Mouse (Mus musculus): ENCODE results near the gene Gm14139. TPM values are rescaled to one million over a fixed set of nuclear protein-coding genes. Genes with fewer than 3 reads are reported as not detected.
"Not testable (repeated sequence)": the region's sequence is repeated elsewhere in the genome, so short reads cannot be mapped to it uniquely, and the experiment has no call there.

Gm14139 gene
- polyA plus RNA-seq (2015; fragmentation: Nextera tagmentation; extraction: Ambion mirVana): 0.12 TPM in 1 of 2 replicates, not detected in the other

DNA sequence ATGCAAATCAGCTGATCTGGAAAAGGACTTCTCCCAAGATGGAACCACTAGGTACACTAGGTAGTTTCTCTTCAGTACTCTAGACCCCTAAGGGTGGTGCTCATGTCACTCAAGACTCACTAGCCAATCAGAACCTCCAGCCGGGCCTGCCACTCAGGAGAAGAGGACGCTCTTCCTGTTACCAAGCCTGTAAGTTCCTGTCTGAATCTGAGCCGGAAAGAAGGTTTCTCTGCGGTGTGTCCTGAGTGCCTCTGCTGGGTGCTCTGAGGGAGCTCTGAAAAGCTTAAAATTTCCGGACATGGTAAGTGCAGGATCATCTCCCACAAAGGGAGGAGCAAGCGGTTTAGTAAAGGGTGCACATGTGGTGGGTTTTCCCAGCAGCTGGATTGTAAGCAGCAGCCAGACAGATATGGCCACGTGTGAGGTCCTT, at the start of gene Gm14139:
Gm14139 (plus strand) TSS at position 186 of the 430 bp plus-strand sequence.
- not testable (repeated sequence) for H3K4me1 ChIP-seq (ENCODE audit: control insufficient read depth, insufficient read depth, low read length); H3K27me3 ChIP-seq (ENCODE audit: control insufficient read depth, insufficient read depth, low read length); H3K4me2 ChIP-seq (ENCODE audit: low read depth, low read length); H3K4me3 ChIP-seq (ENCODE audit: low read length); H3K9me3 ChIP-seq (replicated peaks; ENCODE audit: control insufficient read depth, low read length); H3K27ac ChIP-seq (ENCODE audit: low read length); H3K36me3 ChIP-seq (ENCODE audit: control insufficient read depth, insufficient read depth); H3K9ac ChIP-seq (ENCODE audit: low read length); ATAC-seq (replicated peaks; ENCODE audit: extremely low read depth, insufficient read depth, low FRiP score)
- 60% methylated on average over 7 of the region's 7 CpGs for WGBS

DNA sequence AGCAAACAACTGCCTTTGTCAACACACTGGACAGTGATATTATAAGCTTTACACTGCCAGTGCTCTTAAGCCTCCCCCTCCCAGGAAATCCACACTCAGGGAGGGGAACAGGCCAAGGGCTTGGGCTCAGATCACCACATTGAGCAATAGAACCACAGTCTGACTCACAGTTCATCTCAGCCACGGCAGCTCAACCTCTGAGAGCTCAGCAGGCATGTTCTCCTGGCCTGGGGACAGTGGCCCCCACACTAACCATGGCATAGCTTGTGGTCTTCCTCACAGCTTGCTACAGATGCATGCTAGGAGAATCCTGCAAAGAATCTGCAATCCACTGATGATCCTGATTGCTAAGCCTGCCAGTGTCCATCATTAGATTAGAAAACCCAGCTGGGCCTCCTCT, 49.6 kb upstream of the Gm14139 start:
- ATAC-seq (replicated peaks; ENCODE audit: extremely low read depth, insufficient read depth, low FRiP score); H3K4me2 ChIP-seq (ENCODE audit: low read depth, low read length); H3K9ac ChIP-seq (ENCODE audit: low read length); H3K27ac ChIP-seq (ENCODE audit: low read length); H3K4me1 ChIP-seq (ENCODE audit: control insufficient read depth, insufficient read depth, low read length); H3K27me3 ChIP-seq (ENCODE audit: control insufficient read depth, insufficient read depth, low read length); H3K4me3 ChIP-seq (ENCODE audit: low read length); H3K9me3 ChIP-seq (replicated peaks; ENCODE audit: control insufficient read depth, low read length); H3K36me3 ChIP-seq (ENCODE audit: control insufficient read depth, insufficient read depth): not testable (repeated sequence)
- 73% methylated on average over 1 of the region's 1 CpGs for WGBS

DNA sequence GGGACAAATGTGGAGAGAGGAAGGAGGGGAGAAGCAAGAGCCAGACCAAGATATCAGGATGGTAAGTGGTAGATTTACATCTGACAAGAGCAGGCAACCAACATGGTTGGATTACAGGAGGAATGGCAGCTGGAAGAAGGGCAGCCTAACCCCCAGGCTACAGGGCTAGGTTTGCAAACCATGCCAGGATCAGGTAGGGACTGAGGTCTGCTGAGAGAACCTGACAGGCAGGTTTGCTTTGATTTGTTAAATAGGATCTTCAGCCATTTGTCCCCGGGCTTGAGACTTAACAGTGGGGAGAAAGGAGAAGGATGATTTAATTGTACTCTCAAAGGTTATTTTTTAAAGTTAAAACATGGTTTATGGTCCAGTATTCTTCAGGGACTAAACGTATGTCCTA, 48.8 kb upstream of the Gm14139 start:
- no peak overlapping the region for H3K4me2 ChIP-seq (ENCODE audit: low read depth, low read length)
- 76% methylated on average over 2 of the region's 2 CpGs for WGBS

DNA sequence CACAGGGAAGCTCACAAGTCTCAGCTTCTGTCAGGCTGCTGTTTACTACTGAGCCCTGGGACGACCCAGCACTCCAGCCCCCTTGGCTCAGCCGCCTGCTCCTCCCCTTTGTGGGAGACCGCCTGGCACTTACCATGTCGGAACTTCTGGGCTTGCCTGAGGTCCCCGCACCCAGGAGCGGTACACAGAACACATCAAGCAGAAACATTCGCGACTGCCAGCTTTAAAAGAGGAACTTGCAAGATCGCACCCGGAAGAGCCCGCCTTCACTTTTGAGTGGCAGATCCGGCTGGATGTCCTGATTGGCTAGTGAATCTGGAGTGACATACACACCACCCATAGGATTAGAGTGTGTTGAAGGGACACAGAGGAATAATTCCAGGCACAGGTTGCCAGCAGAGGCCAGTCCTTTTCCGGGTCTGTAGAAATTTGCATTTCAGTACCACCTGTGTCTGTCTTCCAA, 45.1 kb upstream of the Gm14139 start, which contains the start of gene Zfp120:
Zfp120 (minus strand) TSS at position 274 of the 463 bp plus-strand sequence.
- H3K27me3 ChIP-seq (ENCODE audit: control insufficient read depth, insufficient read depth, low read length): no peaks in the 10 kb centered on the region
- H3K27ac ChIP-seq (ENCODE audit: low read length): peak within 1 kb of the TSS; percentile 26
- peak within 1 kb of the TSS; percentile 72 for H3K9ac ChIP-seq (ENCODE audit: low read length)
- H3K4me2 ChIP-seq (ENCODE audit: low read depth, low read length): peak within 1 kb of the TSS; percentile 68
- WGBS: 1% methylated on average over 13 of the region's 13 CpGs
- peak; percentile 100 for ATAC-seq (replicated peaks; ENCODE audit: extremely low read depth, insufficient read depth, low FRiP score)
- peaks cover 2% of the 10 kb centered on the region; the same call in 1 of the 2 replicates for H3K36me3 ChIP-seq (ENCODE audit: control insufficient read depth, insufficient read depth)
- H3K9me3 ChIP-seq (replicated peaks; ENCODE audit: control insufficient read depth, low read length): no peaks in the 10 kb centered on the region
- peak within 1 kb of the TSS; percentile 59 for H3K4me3 ChIP-seq (ENCODE audit: low read length)
- peaks cover 3% of the 10 kb centered on the region for H3K4me1 ChIP-seq (ENCODE audit: control insufficient read depth, insufficient read depth, low read length)

More for the DNA sequence above, 48.8 kb upstream of the Gm14139 start:
- no peak overlapping the region for H3K27ac ChIP-seq (ENCODE audit: low read length)
- peaks cover 7% of the 10 kb centered on the region for H3K36me3 ChIP-seq (ENCODE audit: control insufficient read depth, insufficient read depth)
- no peak for ATAC-seq (replicated peaks; ENCODE audit: extremely low read depth, insufficient read depth, low FRiP score)
- H3K4me3 ChIP-seq (ENCODE audit: low read length): no peak overlapping the region
- peaks cover 3% of the 10 kb centered on the region for H3K4me1 ChIP-seq (ENCODE audit: control insufficient read depth, insufficient read depth, low read length)
- H3K9me3 ChIP-seq (replicated peaks; ENCODE audit: control insufficient read depth, low read length): peaks cover 9% of the 10 kb centered on the region
- no peaks in the 10 kb centered on the region for H3K27me3 ChIP-seq (ENCODE audit: control insufficient read depth, insufficient read depth, low read length)
- H3K9ac ChIP-seq (ENCODE audit: low read length): no peak overlapping the region

DNA sequence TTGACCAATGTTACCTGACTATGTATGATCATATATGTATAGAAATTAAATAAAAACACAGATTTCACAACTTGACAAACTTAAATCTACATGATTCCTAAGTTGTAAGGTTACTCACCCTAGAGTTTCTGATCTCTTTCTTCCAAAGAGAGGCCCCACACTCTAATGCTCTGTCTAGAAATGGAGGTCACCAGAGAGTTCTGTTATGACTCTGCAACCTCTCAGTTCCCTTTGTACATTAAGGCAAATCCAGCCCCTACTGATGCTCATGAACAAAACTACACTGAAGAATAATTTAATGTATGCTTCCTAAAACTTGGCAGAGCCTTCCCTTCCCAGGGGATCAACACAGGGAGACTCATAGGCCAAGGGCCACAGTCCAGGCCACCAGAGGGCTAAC, 14.9 kb upstream of the Gm14139 start:
- Histone ChIP-seq H3K9ac (ENCODE audit: low read length) (no peak overlapping the region), H3K4me2 (ENCODE audit: low read depth, low read length) (no peak overlapping the region), H3K4me3 (ENCODE audit: low read length) (no peak overlapping the region), H3K9me3 (replicated peaks; ENCODE audit: control insufficient read depth, low read length) (peaks cover 4% of the 10 kb centered on the region; the same call in 1 of the 2 replicates), H3K4me1 (ENCODE audit: control insufficient read depth, insufficient read depth, low read length) (no peaks in the 10 kb centered on the region), H3K27ac (ENCODE audit: low read length) (no peak overlapping the region), H3K27me3 (ENCODE audit: control insufficient read depth, insufficient read depth, low read length) (no peaks in the 10 kb centered on the region), H3K36me3 (ENCODE audit: control insufficient read depth, insufficient read depth) (no peaks in the 10 kb centered on the region)
- no peak for ATAC-seq (replicated peaks; ENCODE audit: extremely low read depth, insufficient read depth, low FRiP score)

DNA sequence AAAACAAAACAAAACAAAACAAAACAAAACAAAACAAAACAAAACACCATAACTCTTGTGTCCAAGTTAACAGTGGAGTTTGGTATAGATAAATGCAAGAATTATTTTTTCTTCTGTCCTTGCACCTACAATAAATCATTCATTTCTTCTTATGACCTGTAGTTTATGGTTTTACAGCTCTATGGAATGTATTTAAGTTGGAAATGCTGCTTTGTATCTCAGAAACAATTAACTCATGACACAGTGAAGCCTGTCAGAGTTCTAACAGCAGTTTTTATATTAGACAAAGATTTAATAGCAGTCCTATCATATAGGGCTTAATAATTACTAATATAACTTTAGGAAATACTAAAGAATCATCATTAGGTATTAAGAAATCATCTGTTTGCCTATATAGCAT, 7.7 kb upstream of the Gm14139 start:
- Histone ChIP-seq H3K4me3 (ENCODE audit: low read length) (no peak overlapping the region), H3K4me2 (ENCODE audit: low read depth, low read length) (no peak overlapping the region), H3K27me3 (ENCODE audit: control insufficient read depth, insufficient read depth, low read length) (no peaks in the 10 kb centered on the region), H3K27ac (ENCODE audit: low read length) (no peak overlapping the region), H3K36me3 (ENCODE audit: control insufficient read depth, insufficient read depth) (no peaks in the 10 kb centered on the region), H3K9ac (ENCODE audit: low read length) (no peak overlapping the region), H3K9me3 (replicated peaks; ENCODE audit: control insufficient read depth, low read length) (peaks cover 7% of the 10 kb centered on the region), H3K4me1 (ENCODE audit: control insufficient read depth, insufficient read depth, low read length) (no peaks in the 10 kb centered on the region)
- no peak for ATAC-seq (replicated peaks; ENCODE audit: extremely low read depth, insufficient read depth, low FRiP score)

DNA sequence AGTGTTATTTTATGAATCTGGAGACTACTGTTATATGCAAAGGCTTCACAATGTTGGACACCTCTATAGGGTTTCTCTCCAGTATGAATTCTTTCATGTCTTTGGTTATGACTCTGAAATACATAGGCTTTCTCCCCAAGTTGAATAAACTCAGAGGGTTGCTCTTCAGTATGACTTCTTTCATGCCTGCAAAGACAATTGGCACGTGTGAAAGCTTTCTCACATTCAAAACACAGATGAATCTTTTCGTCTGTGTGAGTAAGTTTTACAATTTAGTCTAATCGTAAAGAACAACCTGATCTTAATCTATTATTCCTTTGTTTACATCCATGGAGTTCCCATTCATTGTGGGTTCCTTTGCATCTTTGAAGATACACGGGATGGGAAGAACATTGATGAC, 2.0 kb upstream of the Gm14139 start, which contains the start of gene Gm10770:
Gm10770 (minus strand) TSS at position 101 of the 400 bp plus-strand sequence.
- not testable (repeated sequence) for H3K4me2 ChIP-seq (ENCODE audit: low read depth, low read length); H3K27ac ChIP-seq (ENCODE audit: low read length); H3K36me3 ChIP-seq (ENCODE audit: control insufficient read depth, insufficient read depth); H3K9me3 ChIP-seq (replicated peaks; ENCODE audit: control insufficient read depth, low read length); H3K9ac ChIP-seq (ENCODE audit: low read length); H3K4me1 ChIP-seq (ENCODE audit: control insufficient read depth, insufficient read depth, low read length); H3K27me3 ChIP-seq (ENCODE audit: control insufficient read depth, insufficient read depth, low read length); H3K4me3 ChIP-seq (ENCODE audit: low read length); ATAC-seq (replicated peaks; ENCODE audit: extremely low read depth, insufficient read depth, low FRiP score)
- WGBS: 58% methylated on average over 4 of the region's 4 CpGs

DNA sequence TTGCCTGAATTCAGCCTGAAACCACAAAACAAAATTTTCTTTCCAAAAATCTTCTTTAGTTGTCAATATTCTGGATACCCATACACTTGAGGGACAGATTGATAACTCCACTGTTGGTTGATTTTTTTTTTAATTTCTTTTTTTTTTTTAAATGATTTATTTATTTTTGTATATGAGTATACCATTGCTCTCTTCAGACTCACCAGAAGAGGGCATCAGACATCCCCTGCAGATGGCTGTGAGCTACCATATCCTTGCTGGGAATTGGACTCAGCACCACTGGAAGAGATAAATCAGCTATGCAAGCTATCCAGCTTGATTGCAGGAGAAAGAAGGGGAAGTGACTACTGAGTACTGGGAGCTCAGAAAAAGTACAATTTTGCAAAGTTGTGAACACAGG, 509 bp upstream of the Gm14139 start:
- H3K27ac ChIP-seq (ENCODE audit: low read length); H3K9me3 ChIP-seq (replicated peaks; ENCODE audit: control insufficient read depth, low read length); H3K4me3 ChIP-seq (ENCODE audit: low read length); ATAC-seq (replicated peaks; ENCODE audit: extremely low read depth, insufficient read depth, low FRiP score); H3K9ac ChIP-seq (ENCODE audit: low read length); H3K36me3 ChIP-seq (ENCODE audit: control insufficient read depth, insufficient read depth); H3K27me3 ChIP-seq (ENCODE audit: control insufficient read depth, insufficient read depth, low read length); H3K4me2 ChIP-seq (ENCODE audit: low read depth, low read length); H3K4me1 ChIP-seq (ENCODE audit: control insufficient read depth, insufficient read depth, low read length): not testable (repeated sequence)

DNA sequence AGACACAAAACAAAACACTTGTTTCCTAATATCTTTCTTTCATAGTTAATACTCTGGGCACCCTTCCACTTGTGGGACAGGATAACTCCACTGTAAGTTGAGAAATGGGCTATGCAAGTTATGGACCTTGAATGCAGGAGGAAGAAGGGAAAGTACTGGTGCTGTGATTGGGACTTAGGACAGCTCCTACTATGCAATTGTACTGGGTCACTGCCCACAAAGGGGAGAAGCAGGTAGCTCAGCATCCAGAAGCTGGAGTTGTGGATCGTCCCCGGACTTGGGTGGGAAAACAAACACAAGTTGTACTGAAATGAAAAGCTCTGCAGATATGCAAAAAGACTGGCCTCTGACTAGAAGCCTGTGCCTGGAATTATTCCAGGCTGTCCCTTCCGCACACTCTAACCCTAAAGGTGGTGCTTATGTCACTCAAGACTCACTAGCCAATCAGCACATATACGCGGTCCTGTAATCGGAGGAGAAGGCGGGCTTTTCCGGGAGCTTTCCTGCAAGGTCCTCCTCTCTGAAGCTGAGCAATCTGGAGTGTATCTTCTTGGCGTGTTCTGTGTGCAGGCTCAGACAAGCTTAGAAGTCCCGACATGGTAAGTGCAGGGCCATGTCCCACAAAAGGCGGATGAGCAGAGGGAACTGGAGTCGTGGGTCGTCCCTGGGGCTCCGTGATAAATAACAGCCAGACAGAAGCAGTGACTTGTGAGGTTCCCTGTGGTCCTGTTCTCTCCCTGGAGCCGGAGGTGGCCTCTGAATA, 36.2 kb downstream of the Gm14139 start, which contains the start of gene Zfp937:
Zfp937 (plus strand) TSS at position 474 of the 763 bp plus-strand sequence.
- H3K27me3 ChIP-seq (ENCODE audit: control insufficient read depth, insufficient read depth, low read length); H3K36me3 ChIP-seq (ENCODE audit: control insufficient read depth, insufficient read depth); H3K9me3 ChIP-seq (replicated peaks; ENCODE audit: control insufficient read depth, low read length); H3K27ac ChIP-seq (ENCODE audit: low read length); H3K4me1 ChIP-seq (ENCODE audit: control insufficient read depth, insufficient read depth, low read length): not testable (repeated sequence)
- ATAC-seq (replicated peaks; ENCODE audit: extremely low read depth, insufficient read depth, low FRiP score): peak; percentile 100
- Histone ChIP-seq H3K9ac (ENCODE audit: low read length) (peak within 1 kb of the TSS; percentile 58), H3K4me3 (ENCODE audit: low read length) (peak within 1 kb of the TSS; percentile 51), H3K4me2 (ENCODE audit: low read depth, low read length) (peak within 1 kb of the TSS; percentile 65)
- under 1% methylated on average over 15 of the region's 15 CpGs for WGBS

All from heart, embryonic 16.5 days (tissue).